ENCODE assay signal across 20 mouse cellular contexts in genomic region chr2:45245506-45245905, GRCm38 (mm10).
DNase-seq lines count a peak whose midpoint lies in the region; ATAC-seq and TF ChIP-seq lines count a peak whose summit lies in the region.
"Had no signal": no experiment of that assay in that cellular context is flagged by ENCODE, and none has a peak within 500 bp of the region (broad histone marks: within the 10 kb centered on the region; RNA-seq: fewer than 3 reads in every experiment).

No protein-coding gene starts in this region.

- H3K4me3 ChIP-seq in liver, adult 2 months (ENCODE audit: insufficient read depth, low read depth, low read length), result no peak overlapping the region
- no peak overlapping the region for H3K4me3 ChIP-seq in liver, postnatal 0 days (ENCODE audit: low read depth, low read length)
- H3K4me3 ChIP-seq in G1E (ENCODE audit: low read depth, low read length), result no peak overlapping the region
- H3K4me3 ChIP-seq in intestine, embryonic 15.5 days (replicated peaks), result no peak overlapping the region
- H3K4me3 ChIP-seq: embryonic facial prominence, embryonic 10.5 days; forebrain, embryonic 15.5 days; heart, embryonic 15.5 days; kidney, embryonic 15.5 days; limb, embryonic 12.5 days; liver, embryonic 12.5 days had no signal

- H3K27me3 ChIP-seq in liver, adult 2 months (ENCODE audit: control insufficient read depth, insufficient read depth, low read length), result no peaks in the 10 kb centered on the region
- no peaks in the 10 kb centered on the region for H3K27me3 ChIP-seq in liver, postnatal 0 days (ENCODE audit: insufficient read depth, low read length)
- no peaks in the 10 kb centered on the region for H3K27me3 ChIP-seq in G1E (ENCODE audit: insufficient read depth, low read length)
- no peaks in the 10 kb centered on the region for H3K27me3 ChIP-seq in splenic B cell, adult 2 months (ENCODE audit: control insufficient read depth, insufficient read depth, low read length, poor library complexity, severe bottlenecking)
- no peaks in the 10 kb centered on the region for H3K27me3 ChIP-seq in intestine, embryonic 15.5 days (replicated peaks)
- H3K27me3 ChIP-seq: forebrain, embryonic 15.5 days; heart, embryonic 15.5 days; kidney, embryonic 15.5 days; limb, embryonic 12.5 days; liver, embryonic 12.5 days had no signal

- H3K4me2 ChIP-seq in liver, postnatal 0 days (ENCODE audit: low read depth, low read length), result no peak overlapping the region
- no peak overlapping the region for H3K4me2 ChIP-seq in intestine, embryonic 15.5 days (replicated peaks)
- H3K4me2 ChIP-seq: forebrain, embryonic 15.5 days; heart, embryonic 15.5 days; kidney, embryonic 15.5 days; limb, embryonic 12.5 days; liver, embryonic 12.5 days had no signal

- H3K9me3 ChIP-seq in liver, postnatal 0 days (ENCODE audit: low read length), result no peaks in the 10 kb centered on the region
- no peaks in the 10 kb centered on the region for H3K9me3 ChIP-seq in G1E (replicated peaks)
- H3K9me3 ChIP-seq in intestine, embryonic 15.5 days, result no peaks in the 10 kb centered on the region
- H3K9me3 ChIP-seq: embryonic facial prominence, embryonic 10.5 days; forebrain, embryonic 15.5 days; heart, embryonic 15.5 days; kidney, embryonic 15.5 days; limb, embryonic 12.5 days; liver, embryonic 12.5 days had no signal

- H3K36me3 ChIP-seq in liver, adult 2 months (ENCODE audit: control insufficient read depth, insufficient read depth, low read length), result no peaks in the 10 kb centered on the region
- H3K36me3 ChIP-seq in liver, postnatal 0 days (replicated peaks; ENCODE audit: insufficient read depth, low read length), result no peaks in the 10 kb centered on the region
- H3K36me3 ChIP-seq in G1E (replicated peaks), result no peaks in the 10 kb centered on the region
- H3K36me3 ChIP-seq in splenic B cell, adult 2 months (ENCODE audit: control insufficient read depth, insufficient read depth, low read length, poor library complexity, severe bottlenecking), result no peaks in the 10 kb centered on the region
- H3K36me3 ChIP-seq in intestine, embryonic 15.5 days, result no peaks in the 10 kb centered on the region
- H3K36me3 ChIP-seq: embryonic facial prominence, embryonic 10.5 days; forebrain, embryonic 15.5 days; heart, embryonic 15.5 days; kidney, embryonic 15.5 days; limb, embryonic 12.5 days; liver, embryonic 12.5 days had no signal

- WGBS in liver, adult 2 months, result 81% methylated on average over 1 of the region's 1 CpGs
- 44% methylated on average over 1 of the region's 1 CpGs for WGBS in liver, postnatal 0 days (ENCODE audit: insufficient replicate concordance)
- WGBS in intestine, embryonic 15.5 days, result 50% methylated on average over 1 of the region's 1 CpGs

- no peaks in the 10 kb centered on the region for H3K79me2 ChIP-seq in liver, adult 2 months (ENCODE audit: control insufficient read depth, insufficient read depth, low read length)

- no peak for TF ChIP-seq POLR2A in liver, adult 2 months (IDR thresholded peaks at IDR 0.05; ENCODE audit: extremely low read depth, insufficient read depth, low read length)

- no peak overlapping the region for H3K9ac ChIP-seq in liver, adult 2 months (ENCODE audit: low read depth, low read length)
- no peak overlapping the region for H3K9ac ChIP-seq in liver, postnatal 0 days (replicated peaks)
- H3K9ac ChIP-seq in intestine, embryonic 15.5 days, result no peak overlapping the region
- H3K9ac ChIP-seq: forebrain, embryonic 15.5 days; heart, embryonic 15.5 days; kidney, embryonic 15.5 days; limb, embryonic 12.5 days; liver, embryonic 12.5 days had no signal

- ATAC-seq in liver, postnatal 0 days, result no peak
- peak; percentile 62 for ATAC-seq in G1E (ENCODE audit: extremely low read depth, insufficient number of reproducible peaks, low FRiP score, poor library complexity, severe bottlenecking)
- ATAC-seq in granulocyte monocyte progenitor cell, adult 5-6 weeks (replicated peaks; ENCODE audit: poor library complexity, severe bottlenecking), result 0 out of 2 replicates have a peak, but pooled peaks have one; percentile 28
- ATAC-seq in intestine, embryonic 15.5 days, result no peak
- ATAC-seq: forebrain, embryonic 15.5 days; hindbrain, postnatal 0 days; liver, embryonic 12.5 days had no signal

- no peak overlapping the region for H3K27ac ChIP-seq in liver, adult 2 months (replicated peaks; ENCODE audit: insufficient read depth, low read depth, low read length)
- no peak overlapping the region for H3K27ac ChIP-seq in liver, postnatal 0 days (ENCODE audit: low read depth)
- H3K27ac ChIP-seq in intestine, embryonic 15.5 days, result no peak overlapping the region
- H3K27ac ChIP-seq: embryonic facial prominence, embryonic 10.5 days; forebrain, embryonic 15.5 days; hindbrain, postnatal 0 days; kidney, embryonic 15.5 days; limb, embryonic 12.5 days; liver, embryonic 12.5 days had no signal

- no peaks in the 10 kb centered on the region for H3K4me1 ChIP-seq in liver, adult 2 months (ENCODE audit: control insufficient read depth, insufficient read depth, low read length)
- H3K4me1 ChIP-seq in liver, postnatal 0 days (ENCODE audit: insufficient read depth), result no peaks in the 10 kb centered on the region
- H3K4me1 ChIP-seq in G1E (ENCODE audit: insufficient read depth, low read depth, low read length), result peaks cover 38% of the 10 kb centered on the region
- no peaks in the 10 kb centered on the region for H3K4me1 ChIP-seq in intestine, embryonic 15.5 days (replicated peaks)
- H3K4me1 ChIP-seq: forebrain, embryonic 15.5 days; kidney, embryonic 15.5 days had no signal

- no peak for TF ChIP-seq EP300 in liver, postnatal 0 days (IDR thresholded peaks at IDR 0.05; ENCODE audit: low read depth)

- no peak for TF ChIP-seq CTCF in liver, adult 2 months (IDR thresholded peaks at IDR 0.05; ENCODE audit: low read depth, low read length)
- no peak for TF ChIP-seq CTCF in liver, postnatal 0 days (IDR thresholded peaks at IDR 0.05; ENCODE audit: low read depth)
- TF ChIP-seq CTCF in G1E (IDR thresholded peaks at IDR 0.05; ENCODE audit: low read depth, low read length), result no peak

- peak; percentile 30 for DNase-seq in liver, adult 2 months (ENCODE audit: extremely low read depth, low read depth, low spot score)
- no peak for DNase-seq in liver, postnatal 0 days
- DNase-seq in G1E (ENCODE audit: low spot score), result no peak
- DNase-seq in splenic B cell, adult 2 months (ENCODE audit: low read depth, low spot score), result peak; percentile 30
- no peak for DNase-seq in kidney, postnatal 10 days
- DNase-seq: adrenal gland, postnatal 25 days; cerebellum, adult 9-10 months; gastrocnemius, postnatal 25 days; heart, postnatal 4 days; kidney, adult 11 months; midbrain, embryonic 14.5 days had no signal

Comparison
In these comparisons a context has a peak if more than half of its experiments do, and no peak if none do; other contexts are left out.
1. DNase-seq: peak in liver, adult 2 months (single experiment) and splenic B cell, adult 2 months (single experiment); none in liver, postnatal 0 days (single experiment), G1E (single experiment) and kidney, postnatal 10 days (single experiment).
2. ATAC-seq: peak in G1E (single experiment) and granulocyte monocyte progenitor cell, adult 5-6 weeks (single experiment); none in liver, postnatal 0 days (single experiment) and intestine, embryonic 15.5 days (single experiment).